Mouse (Mus musculus) hematopoietic stem cell, adult 5-6 weeks (primary cell): ENCODE data around the gene Pigb. TPM values are rescaled to one million over a fixed set of nuclear protein-coding genes. Genes with fewer than 3 reads are reported as not detected.
"Not testable (repeated sequence)": the region's sequence is repeated elsewhere in the genome, so short reads cannot be mapped to it uniquely, and the experiment has no call there.

Experiments
- ATAC-seq, 2 experiments: fragments of 125-278 bp in 1 of 2; replicated peaks in 1 of 2; 2 replicates each; pipeline ENCODE4 v1.8.0; 2016 to 2017; ENCODE audit warnings: inconsistent platforms in 2 of 2, mild to moderate bottlenecking in 2 of 2, moderate number of reproducible peaks in 2 of 2, low read depth in 1 of 2, moderate TSS enrichment in 1 of 2; ENCODE audit not compliant: low FRiP score in 2 of 2, poor library complexity in 2 of 2, severe bottlenecking in 2 of 2, insufficient read depth in 1 of 2, low TSS enrichment in 1 of 2
- total RNA-seq: library from RNA; stranded (forward); fragments of 172-1452, 232-1000 nt; gene quantifications from 2 replicates; pipeline ENCODE4 v1.2.3, GENCODE M21; 2017

The Pigb gene
- 8.7 and 13.1 TPM in 2 replicates for total RNA-seq

- no peak for ATAC-seq
Measured at GRCm38 (mm10) chr9:73040080-73040479, at the start of gene Pigb. Gene Pigb, minus strand, starts transcription at chr9:73040378.

- ATAC-seq = peak; percentile 80 to 81
Measured at GRCm38 (mm10) chr9:73089222-73089920, 49.2 kb upstream of the Pigb start.

GRCm38 (mm10) chr9:73087581-73087980 lies 47.4 kb upstream of the Pigb start:
- no peak for ATAC-seq

- no peak for ATAC-seq
Measured at GRCm38 (mm10) chr9:73087121-73087520, 46.9 kb upstream of the Pigb start.

GRCm38 (mm10) chr9:73085845-73086244 lies 45.7 kb upstream of the Pigb start:
- peak; percentile 38 to 40; a peak in 3 of 4 replicates for ATAC-seq

- no peak for ATAC-seq
Measured at GRCm38 (mm10) chr9:73083956-73084355, 43.8 kb upstream of the Pigb start.

- ATAC-seq = no peak
Measured at GRCm38 (mm10) chr9:73082291-73083000, 42.3 kb upstream of the Pigb start.

- no peak for ATAC-seq
Measured at GRCm38 (mm10) chr9:73079801-73080325, 39.7 kb upstream of the Pigb start.

- ATAC-seq = not testable (repeated sequence)
Measured at GRCm38 (mm10) chr9:73079349-73079748, 39.2 kb upstream of the Pigb start.

GRCm38 (mm10) chr9:73073169-73073568 lies 33.0 kb upstream of the Pigb start:
- ATAC-seq = peak; percentile 63 to 69

- ATAC-seq = no peak; a peak in 1 of 4 replicates
Measured at GRCm38 (mm10) chr9:73072426-73072825, 32.2 kb upstream of the Pigb start.

GRCm38 (mm10) chr9:73070971-73071659 lies 30.9 kb upstream of the Pigb start:
- peak in 1 of 2 experiments; percentile 37; a peak in 2 of 4 replicates for ATAC-seq

GRCm38 (mm10) chr9:73068688-73069087 lies 28.5 kb upstream of the Pigb start:
- ATAC-seq = 0 out of 4 replicates have a peak, but pooled peaks of 1 of the 2 experiments have one; percentile 20

- ATAC-seq = peak; percentile 22 to 25; a peak in 2 of 4 replicates
Measured at GRCm38 (mm10) chr9:73068230-73068679, 28.1 kb upstream of the Pigb start.

- no peak for ATAC-seq
Measured at GRCm38 (mm10) chr9:73067086-73067485, 26.9 kb upstream of the Pigb start.

- no peak for ATAC-seq
Measured at GRCm38 (mm10) chr9:73063621-73064290, 23.6 kb upstream of the Pigb start.

GRCm38 (mm10) chr9:73059224-73059623 lies 19.0 kb upstream of the Pigb start:
- ATAC-seq = no peak; a peak in 1 of 4 replicates
